Mouse (Mus musculus): Measurements from ENCODE around the gene Ccnd3. TPM values are rescaled to one million over a fixed set of nuclear protein-coding genes. Genes with fewer than 3 reads are reported as not detected.

The Ccnd3 gene
- polyA plus RNA-seq, 1 experiment from 2014 or later, result 99.7 TPM

- no peaks in the 10 kb centered on the region for H3K27me3 ChIP-seq
- in situ Hi-C loops (cut with MboI; ENCODE audit: low pct_unique_long_range_greater_than_20kb), result no loop called here
- no peak for TF ChIP-seq CTCF (IDR thresholded peaks at IDR 0.05)
- DNase-seq (ENCODE audit: low read depth, low spot score) (no peak), ATAC-seq (no peak)
- CTCF ChIA-PET, result interaction anchor here (1.4 kb wide), 1 partner anchor 82 kb away, joined by 3 read pairs; no protein-coding TSS in a partner anchor
- POLR2A ChIA-PET, result no interaction called here
These were observed 36.8 kb upstream of the Ccnd3 start for GRCm38 (mm10) chr17:47468063-47468462.

GRCm38 (mm10) chr17:47468466-47468865 is 36.4 kb upstream of the Ccnd3 start:
- no peaks in the 10 kb centered on the region for H3K27me3 ChIP-seq
- ChIA-PET CTCF (interaction anchor here (1.4 kb wide), 1 partner anchor 83 kb away, joined by 3 read pairs; no protein-coding TSS in a partner anchor), POLR2A (no interaction called here)
- no peak for TF ChIP-seq CTCF (IDR thresholded peaks at IDR 0.05)
- in situ Hi-C loops (cut with MboI; ENCODE audit: low pct_unique_long_range_greater_than_20kb), result no loop called here
- DNase-seq (ENCODE audit: low read depth, low spot score) (no peak), ATAC-seq (no peak)

GRCm38 (mm10) chr17:47469642-47470041 is 35.2 kb upstream of the Ccnd3 start:
- no peaks in the 10 kb centered on the region for H3K27me3 ChIP-seq
- no peak for ATAC-seq
- CTCF ChIA-PET, result interaction anchor here (1.4 kb wide), 1 partner anchor 84 kb away, joined by 3 read pairs; no protein-coding TSS in a partner anchor
- in situ Hi-C loops (cut with MboI; ENCODE audit: low pct_unique_long_range_greater_than_20kb), result no loop called here
- DNase-seq (ENCODE audit: low read depth, low spot score), result no peak
- POLR2A ChIA-PET, result no interaction called here
- no peak for TF ChIP-seq CTCF (IDR thresholded peaks at IDR 0.05)

GRCm38 (mm10) chr17:47470121-47470520 is 34.7 kb upstream of the Ccnd3 start:
- in situ Hi-C loops (cut with MboI; ENCODE audit: low pct_unique_long_range_greater_than_20kb), result no loop called here
- H3K27me3 ChIP-seq, result no peaks in the 10 kb centered on the region
- POLR2A ChIA-PET, result no interaction called here
- CTCF ChIA-PET, result no interaction called here
- ATAC-seq (no peak), DNase-seq (ENCODE audit: low read depth, low spot score) (no peak)
- no peak for TF ChIP-seq CTCF (IDR thresholded peaks at IDR 0.05)

GRCm38 (mm10) chr17:47470686-47471085 is 34.2 kb upstream of the Ccnd3 start:
- ATAC-seq, result no peak
- in situ Hi-C loops (cut with MboI; ENCODE audit: low pct_unique_long_range_greater_than_20kb), result no loop called here
- ChIA-PET CTCF (no interaction called here), POLR2A (no interaction called here)
- no peak for DNase-seq (ENCODE audit: low read depth, low spot score)
- no peak for TF ChIP-seq CTCF (IDR thresholded peaks at IDR 0.05)
- H3K27me3 ChIP-seq, result no peaks in the 10 kb centered on the region

- in situ Hi-C loops (cut with MboI; ENCODE audit: low pct_unique_long_range_greater_than_20kb), result no loop called here
- ChIA-PET CTCF (interaction anchor here (1.0 to 1.6 kb wide), 6 partner anchors 9 to 103 kb away, joined by 3 to 5 read pairs (median 4); no protein-coding TSS in a partner anchor), POLR2A (interaction anchor here (0.7 kb wide), 1 partner anchor 91 kb away, joined by 3 read pairs; no protein-coding TSS in a partner anchor)
- DNase-seq (ENCODE audit: low read depth, low spot score) (no peak), ATAC-seq (no peak)
- TF ChIP-seq CTCF (IDR thresholded peaks at IDR 0.05), result no peak
- no peaks in the 10 kb centered on the region for H3K27me3 ChIP-seq
These were observed 32.2 kb upstream of the Ccnd3 start for GRCm38 (mm10) chr17:47472435-47473350.

GRCm38 (mm10) chr17:47473434-47473974 is 31.3 kb upstream of the Ccnd3 start:
- ATAC-seq (peak; percentile 24), DNase-seq (ENCODE audit: low read depth, low spot score) (no peak)
- H3K27me3 ChIP-seq, result no peaks in the 10 kb centered on the region
- in situ Hi-C loops (cut with MboI; ENCODE audit: low pct_unique_long_range_greater_than_20kb), result no loop called here
- ChIA-PET CTCF (interaction anchor here (1.0 to 1.6 kb wide), 4 partner anchors 17 to 57 kb away, joined by 3 to 5 read pairs (median 4); no protein-coding TSS in a partner anchor), POLR2A (interaction anchor here (0.7 kb wide), 1 partner anchor 92 kb away, joined by 3 read pairs; no protein-coding TSS in a partner anchor)
- no peak for TF ChIP-seq CTCF (IDR thresholded peaks at IDR 0.05)

GRCm38 (mm10) chr17:47474250-47474649 is 30.6 kb upstream of the Ccnd3 start:
- POLR2A ChIA-PET, result no interaction called here
- no peaks in the 10 kb centered on the region for H3K27me3 ChIP-seq
- ATAC-seq (no peak), DNase-seq (ENCODE audit: low read depth, low spot score) (no peak)
- CTCF ChIA-PET, result interaction anchor here (1.3 kb wide), 1 partner anchor 57 kb away, joined by 3 read pairs; no protein-coding TSS in a partner anchor
- no peak for TF ChIP-seq CTCF (IDR thresholded peaks at IDR 0.05)
- in situ Hi-C loops (cut with MboI; ENCODE audit: low pct_unique_long_range_greater_than_20kb), result no loop called here

- no peaks in the 10 kb centered on the region for H3K27me3 ChIP-seq
- no peak for TF ChIP-seq CTCF (IDR thresholded peaks at IDR 0.05)
- ChIA-PET POLR2A (interaction anchor here (0.9 to 1.0 kb wide), 2 partner anchors 80 to 90 kb away, joined by 3 read pairs; no protein-coding TSS in a partner anchor), CTCF (interaction anchor here (0.8 to 2.0 kb wide), 8 partner anchors 10 to 103 kb away, joined by 3 to 5 read pairs (median 4); partner anchors contain the start of gene Taf8)
- no peak for ATAC-seq
- in situ Hi-C loops (cut with MboI; ENCODE audit: low pct_unique_long_range_greater_than_20kb), result no loop called here
- no peak for DNase-seq (ENCODE audit: low read depth, low spot score)
These were observed 29.7 kb upstream of the Ccnd3 start for GRCm38 (mm10) chr17:47475181-47475580.

- peak; percentile 67 for TF ChIP-seq CTCF (IDR thresholded peaks at IDR 0.05)
- DNase-seq (ENCODE audit: low read depth, low spot score) (no peak), ATAC-seq (no peak)
- in situ Hi-C loops (cut with MboI; ENCODE audit: low pct_unique_long_range_greater_than_20kb), result no loop called here
- POLR2A ChIA-PET, result interaction anchor here (0.9 to 1.0 kb wide), 2 partner anchors 81 to 89 kb away, joined by 3 read pairs; no protein-coding TSS in a partner anchor
- H3K27me3 ChIP-seq, result no peaks in the 10 kb centered on the region
- CTCF ChIA-PET, result interaction anchor here (0.8 to 2.0 kb wide), 8 partner anchors 10 to 103 kb away, joined by 3 to 5 read pairs (median 4); partner anchors contain the start of gene Taf8
These were observed 29.1 kb upstream of the Ccnd3 start for GRCm38 (mm10) chr17:47475714-47476113.

Measured in Patski (cell line).